Comparison of ENCODE assay signal across 10 mouse cellular contexts in the genomic region with DNA sequence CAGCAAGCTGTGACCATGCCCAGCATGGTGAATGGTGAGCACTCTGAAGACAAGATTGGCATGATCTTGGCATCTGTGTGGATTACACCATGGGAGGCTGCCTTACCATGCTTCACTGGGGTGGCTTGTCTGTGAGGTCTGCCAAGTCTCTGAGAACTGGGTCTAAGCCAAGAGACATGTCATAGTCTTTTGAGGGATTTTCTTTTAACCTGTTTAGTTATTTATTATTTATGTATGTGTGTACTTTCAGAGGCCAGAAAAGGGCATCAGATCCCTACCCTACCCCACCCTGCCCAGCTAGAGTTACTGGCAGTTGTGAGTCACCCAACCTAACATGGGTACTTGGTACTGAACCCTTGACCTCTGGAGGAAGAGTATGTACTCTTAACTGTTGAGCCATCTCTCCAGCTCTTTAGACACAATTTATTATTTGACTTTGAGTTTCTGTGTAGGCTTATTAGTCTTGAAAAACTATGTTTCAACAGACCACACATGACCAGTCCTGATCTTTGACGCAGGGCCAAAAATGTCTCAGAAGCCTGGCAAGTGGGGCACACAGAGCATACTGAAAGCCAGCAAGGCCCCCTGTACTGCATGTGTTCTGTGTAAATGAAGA. TPM values are rescaled to one million over a fixed set of nuclear protein-coding genes. Genes with fewer than 3 reads are reported as not detected.
A peak's percentile ranks its signal among the peaks of the same experiment; 100 is the strongest.
DNase-seq lines count a peak whose midpoint lies in the region; ATAC-seq and TF ChIP-seq lines count a peak whose summit lies in the region.
"Had no signal": no experiment of that assay in that cellular context is flagged by ENCODE, and none has a peak within 500 bp of the region (broad histone marks: within the 10 kb centered on the region; RNA-seq: fewer than 3 reads in every experiment).

No protein-coding gene starts in this region.

- H3K9ac ChIP-seq in heart, embryonic 13.5 days: no peak overlapping the region
- no peak overlapping the region for H3K9ac ChIP-seq in heart, embryonic 11.5 days (ENCODE audit: low read depth, low read length)
- no peak overlapping the region for H3K9ac ChIP-seq in stomach, postnatal 0 days (ENCODE audit: low read length)
- H3K9ac ChIP-seq: embryonic facial prominence, embryonic 12.5 days had no signal

- no peak for TF ChIP-seq CTCF in stomach, postnatal 0 days (IDR thresholded peaks at IDR 0.05; ENCODE audit: low read depth)
- TF ChIP-seq CTCF in layer of hippocampus, adult 2 months (conservative IDR thresholded peaks at IDR 0.05): no peak

- peaks cover 15% of the 10 kb centered on the region for H3K4me1 ChIP-seq in heart, embryonic 13.5 days
- peaks cover 5% of the 10 kb centered on the region for H3K4me1 ChIP-seq in heart, embryonic 11.5 days (ENCODE audit: control insufficient read depth, insufficient read depth, low read length)
- no peaks in the 10 kb centered on the region for H3K4me1 ChIP-seq in stomach, postnatal 0 days (replicated peaks; ENCODE audit: control insufficient read depth, insufficient read depth)
- H3K4me1 ChIP-seq: embryonic facial prominence, embryonic 12.5 days had no signal

- peak; percentile 57 for DNase-seq in urinary bladder, postnatal 14 days (ENCODE audit: low spot score)
- no peak for DNase-seq in urinary bladder, postnatal 4 days (ENCODE audit: low spot score in 2 of 2)
- DNase-seq in cerebellum, postnatal 25 days: peak; percentile 47 to 72
- no peak for DNase-seq in stomach, postnatal 0 days (ENCODE audit: low spot score)
- no peak for DNase-seq in layer of hippocampus, adult 2 months (ENCODE audit: low spot score in 2 of 2)
- DNase-seq in thymus, postnatal 4 days: no peak
- DNase-seq: lung, postnatal 14 days had no signal

- H3K27me3 ChIP-seq in heart, embryonic 13.5 days (replicated peaks): no peaks in the 10 kb centered on the region
- H3K27me3 ChIP-seq in heart, embryonic 11.5 days (ENCODE audit: control insufficient read depth, insufficient read depth, low read length): no peaks in the 10 kb centered on the region
- no peaks in the 10 kb centered on the region for H3K27me3 ChIP-seq in stomach, postnatal 0 days (ENCODE audit: control insufficient read depth, insufficient read depth, low read length)
- H3K27me3 ChIP-seq: embryonic facial prominence, embryonic 12.5 days had no signal

- ATAC-seq in heart, embryonic 13.5 days (ENCODE audit: extremely low read depth, insufficient number of reproducible peaks, low FRiP score, low TSS enrichment): no peak
- no peak for ATAC-seq in heart, embryonic 11.5 days (replicated peaks; ENCODE audit: insufficient number of reproducible peaks, low FRiP score, low TSS enrichment)
- peak; percentile 60; the same call in 1 of the 2 replicates for ATAC-seq in stomach, postnatal 0 days (ENCODE audit: low FRiP score, low TSS enrichment)

- H3K4me3 ChIP-seq in heart, embryonic 13.5 days: no peak overlapping the region
- H3K4me3 ChIP-seq in heart, embryonic 11.5 days (ENCODE audit: low read depth, low read length): no peak overlapping the region
- no peak overlapping the region for H3K4me3 ChIP-seq in stomach, postnatal 0 days (ENCODE audit: low read depth, low read length)
- no peak overlapping the region for H3K4me3 ChIP-seq in layer of hippocampus, adult 2 months
- H3K4me3 ChIP-seq: embryonic facial prominence, embryonic 12.5 days had no signal

- TF ChIP-seq EP300 in stomach, postnatal 0 days (optimal IDR thresholded peaks at IDR 0.05): no peak

- H3K27ac ChIP-seq in heart, embryonic 13.5 days (replicated peaks): peak overlapping the region; percentile 39; the same call in 1 of the 2 replicates
- no peak overlapping the region for H3K27ac ChIP-seq in heart, embryonic 11.5 days (ENCODE audit: low read depth, low read length)
- no peak overlapping the region for H3K27ac ChIP-seq in stomach, postnatal 0 days (replicated peaks)
- no peak overlapping the region for H3K27ac ChIP-seq in layer of hippocampus, adult 2 months
- H3K27ac ChIP-seq: embryonic facial prominence, embryonic 12.5 days had no signal

- no peak overlapping the region for H3K4me2 ChIP-seq in heart, embryonic 13.5 days
- H3K4me2 ChIP-seq in heart, embryonic 11.5 days: no peak overlapping the region
- H3K4me2 ChIP-seq in stomach, postnatal 0 days (replicated peaks; ENCODE audit: low read depth): no peak overlapping the region
- H3K4me2 ChIP-seq: embryonic facial prominence, embryonic 12.5 days had no signal

- H3K36me3 ChIP-seq in heart, embryonic 13.5 days: peaks cover 4% of the 10 kb centered on the region
- no peaks in the 10 kb centered on the region for H3K36me3 ChIP-seq in heart, embryonic 11.5 days (ENCODE audit: control insufficient read depth, insufficient read depth, low read length)
- H3K36me3 ChIP-seq in stomach, postnatal 0 days (ENCODE audit: control insufficient read depth, insufficient read depth, low read length): peaks cover 2% of the 10 kb centered on the region; the same call in 1 of the 2 replicates
- H3K36me3 ChIP-seq: embryonic facial prominence, embryonic 12.5 days had no signal

- 89% methylated on average over 1 of the region's 1 CpGs for WGBS in heart, embryonic 13.5 days
- WGBS in heart, embryonic 11.5 days (ENCODE audit: insufficient replicate concordance): 89% methylated on average over 1 of the region's 1 CpGs
- 72% methylated on average over 1 of the region's 1 CpGs for WGBS in stomach, postnatal 0 days

- H3K9me3 ChIP-seq in heart, embryonic 13.5 days: 0 out of 2 replicates have a peak, but pooled peaks cover under 1% of the 10 kb centered on the region
- peaks cover under 1% of the 10 kb centered on the region; the same call in 1 of the 2 replicates for H3K9me3 ChIP-seq in heart, embryonic 11.5 days (replicated peaks; ENCODE audit: control insufficient read depth, low read length)
- H3K9me3 ChIP-seq in stomach, postnatal 0 days (ENCODE audit: control insufficient read depth, low read length): 0 out of 2 replicates have a peak, but pooled peaks cover 2% of the 10 kb centered on the region
- H3K9me3 ChIP-seq: embryonic facial prominence, embryonic 12.5 days had no signal

RNA-seq across cellular contexts. Expression of gene Tbc1d1, which starts 40.3 kb away (rescaled TPM):
- 24.5 and 25.4 TPM in 2 replicates for polyA plus RNA-seq in heart, embryonic 13.5 days (2015; fragmentation: Nextera tagmentation; extraction: Ambion mirVana)
- 36.3 and 41.5 TPM in 2 replicates for polyA plus RNA-seq in heart, embryonic 11.5 days (2014; fragmentation: Nextera tagmentation; extraction: Ambion mirVana)
- 11.5 and 12.4 TPM in 2 replicates for polyA plus RNA-seq in stomach, postnatal 0 days (2015; fragmentation: Nextera tagmentation; extraction: Ambion mirVana)
- total RNA-seq in layer of hippocampus, adult 2 months (2021): 10 to 100 TPM; 26.6 to 33.2 TPM

Comparison
In these comparisons a context has a peak if more than half of its experiments do, and no peak if none do; other contexts are left out.
1. DNase-seq: peak in urinary bladder, postnatal 14 days (single experiment) and cerebellum, postnatal 25 days (2 of 2); none in urinary bladder, postnatal 4 days (0 of 2), stomach, postnatal 0 days (single experiment), layer of hippocampus, adult 2 months (0 of 2) and thymus, postnatal 4 days (single experiment).